Mouse (Mus musculus) CD8-positive naive resting alpha-beta T cell, adult 57 days (primary cell): ENCODE data around the gene Csdc2. TPM values are rescaled to one million over a fixed set of nuclear protein-coding genes. Genes with fewer than 3 reads are reported as not detected.

Source experiments
- total RNA-seq: library from RNA; stranded (reverse); gene quantifications from one replicate; pipeline ENCODE4 v1.2.4, GENCODE M21; 2023

Gene Csdc2
- not detected for total RNA-seq

DNA sequence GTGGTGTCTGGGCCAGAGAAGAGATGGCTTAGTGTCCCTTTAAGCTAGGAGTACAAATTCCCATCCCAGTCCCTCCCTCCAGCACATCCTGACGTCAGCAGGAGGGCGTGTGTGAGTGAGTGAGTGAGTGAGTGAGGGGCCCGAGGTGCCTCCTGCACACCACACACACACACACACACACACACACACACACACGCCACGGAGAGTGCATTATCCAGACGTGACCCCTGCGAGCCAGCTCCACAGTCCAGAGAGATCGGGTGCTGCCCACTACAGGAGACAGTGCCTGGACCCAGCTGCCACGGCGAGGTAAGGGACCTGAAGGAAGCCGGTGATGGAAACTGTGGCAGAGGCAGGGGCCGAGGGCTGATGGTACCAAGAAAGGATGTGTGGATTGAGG, at the start of gene Csdc2:
Csdc2 (plus strand) TSS at position 81 of the 400 bp plus-strand sequence.

GRCm38 (mm10) chr15:81925760-81926445, 10.7 kb upstream of the Csdc2 start, which contains the start of gene Polr3h:
Polr3h (minus strand) TSS chr15:81926240.

GRCm38 (mm10) chr15:81960171-81961077, 23.9 kb downstream of the Csdc2 start, which contains the start of gene Pmm1:
Pmm1 (minus strand) TSS chr15:81960930.

GRCm38 (mm10) chr15:81980321-81980720, 43.8 kb downstream of the Csdc2 start, which contains the start of gene 1700029P11Rik:
1700029P11Rik (plus strand) TSS chr15:81980540.

GRCm38 (mm10) chr15:81987646-81988045, 51.1 kb downstream of the Csdc2 start, which contains the start of gene Xrcc6:
Xrcc6 (plus strand) TSS chr15:81987835.

Other genes with a start within 250 kb of the Csdc2 start
- not detected for gene Chadl, start 239.5 kb upstream of the Csdc2 start, total RNA-seq
- gene Zc3h7b, start 191.7 kb upstream of the Csdc2 start, total RNA-seq: 28.1 TPM
- gene Rangap1, start 191.2 kb upstream of the Csdc2 start, total RNA-seq: 86.9 TPM
- gene Tef, start 134.3 kb upstream of the Csdc2 start, total RNA-seq: 25.6 TPM
- 78.4 TPM for gene Tob2, start 78.0 kb upstream of the Csdc2 start, total RNA-seq
- gene Phf5a, start 64.8 kb upstream of the Csdc2 start, total RNA-seq: 54.4 TPM
- gene Aco2, start 64.5 kb upstream of the Csdc2 start, total RNA-seq: 151 TPM
- 15.0 TPM for gene Polr3h, start 10.5 kb upstream of the Csdc2 start, total RNA-seq
- gene Pmm1, start 24.2 kb downstream of the Csdc2 start, total RNA-seq: 26.1 TPM
- not detected for gene 1700029P11Rik, start 43.8 kb downstream of the Csdc2 start, total RNA-seq
- 31.4 TPM for gene Xrcc6, start 51.1 kb downstream of the Csdc2 start, total RNA-seq
- gene Desi1, start 97.1 kb downstream of the Csdc2 start, total RNA-seq: 27.8 TPM
- gene Snu13, start 110.8 kb downstream of the Csdc2 start, total RNA-seq: 94.0 TPM
- not detected for gene 4930407I10Rik, start 122.4 kb downstream of the Csdc2 start, total RNA-seq
- gene Mei1, start 133.2 kb downstream of the Csdc2 start, total RNA-seq: not detected
- 39.1 TPM for gene Ccdc134, start 191.2 kb downstream of the Csdc2 start, total RNA-seq
- 184 TPM for gene Srebf2, start 210.4 kb downstream of the Csdc2 start, total RNA-seq